Mouse (Mus musculus): ENCODE data around the gene Mtmr6.
A peak's percentile ranks its signal among the peaks of the same experiment; 100 is the strongest.
"Not testable (repeated sequence)": the region's sequence is repeated elsewhere in the genome, so short reads cannot be mapped to it uniquely, and the experiment has no call there.

Gene Mtmr6

DNA sequence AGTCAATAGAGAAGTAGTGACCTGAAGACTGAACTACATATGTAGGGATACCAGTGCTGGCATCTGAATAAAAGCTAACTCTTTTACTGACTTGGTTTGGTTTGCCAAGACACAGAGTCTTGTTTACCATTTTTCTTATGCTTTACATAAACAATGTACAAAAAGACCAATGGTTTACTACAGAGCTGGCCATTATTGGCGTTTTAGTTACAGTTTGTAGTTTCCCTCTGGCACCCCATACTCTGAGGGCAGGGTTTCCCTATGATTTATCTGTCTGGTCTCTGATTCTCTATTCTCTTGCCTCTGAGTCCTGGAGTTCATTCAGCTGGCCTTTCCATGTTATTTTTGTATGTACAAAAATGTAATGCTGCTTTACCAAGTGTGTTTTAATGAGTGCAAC, 30.5 kb downstream of the Mtmr6 start:
- no peak for DNase-seq (ENCODE audit: low read depth, low spot score)

DNA sequence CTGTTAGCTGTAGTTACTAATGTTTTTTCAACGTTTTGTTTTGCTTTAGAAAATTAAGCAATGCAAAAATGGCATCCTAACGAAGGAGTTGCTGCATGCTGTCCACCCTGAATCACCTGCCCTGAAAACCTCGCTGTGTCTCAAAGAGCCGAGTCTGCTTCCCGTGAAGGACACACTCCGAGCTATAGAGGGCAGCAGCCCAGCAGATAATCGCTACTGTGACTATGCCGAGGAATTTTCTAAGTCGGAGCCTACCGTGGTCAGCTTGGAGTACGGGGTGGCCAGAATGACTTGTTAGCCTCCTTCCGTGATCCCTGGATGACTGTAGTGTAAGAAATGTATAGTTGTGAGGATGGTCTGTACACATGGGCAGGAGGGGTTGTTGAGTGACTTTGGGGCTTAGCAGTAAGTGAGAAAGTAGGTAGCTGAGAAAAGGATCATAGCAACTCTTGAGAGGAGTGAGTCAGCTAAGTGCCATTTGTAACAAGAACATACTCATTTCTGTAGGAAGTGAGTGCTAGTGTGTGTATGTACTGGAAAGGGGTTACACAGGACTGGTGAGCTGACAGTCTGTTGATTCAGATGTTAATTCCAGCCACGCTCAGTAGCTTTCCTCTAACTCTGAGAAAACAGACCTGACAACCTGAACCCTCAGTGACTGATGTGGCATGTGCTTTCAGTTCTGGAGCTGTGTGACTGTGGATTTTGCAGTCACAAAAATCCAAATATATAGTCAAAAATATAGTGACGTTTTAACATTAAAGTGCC, 35.4 kb downstream of the Mtmr6 start:
- DNase-seq (ENCODE audit: low read depth, low spot score): no peak

DNA sequence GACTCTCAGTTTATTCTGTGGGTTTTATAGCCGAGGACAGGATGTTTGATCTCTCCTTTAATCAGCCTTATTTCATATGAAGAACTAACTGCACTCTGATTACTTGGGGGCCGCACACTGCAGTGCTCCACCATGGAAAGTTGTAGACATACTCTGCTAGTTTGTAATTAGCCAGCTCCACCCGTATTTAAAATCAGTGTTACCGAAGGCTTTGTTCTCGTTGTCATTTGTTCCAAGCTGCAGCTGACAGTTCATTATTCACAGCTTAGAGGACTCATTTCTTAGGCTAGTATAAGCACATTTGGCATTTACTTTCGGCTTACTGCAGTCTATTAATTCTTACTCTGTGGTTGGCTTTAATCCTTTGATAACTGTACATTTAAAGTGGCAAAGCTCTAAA, 36.0 kb downstream of the Mtmr6 start:
- no peak for DNase-seq (ENCODE audit: low read depth, low spot score)

DNA sequence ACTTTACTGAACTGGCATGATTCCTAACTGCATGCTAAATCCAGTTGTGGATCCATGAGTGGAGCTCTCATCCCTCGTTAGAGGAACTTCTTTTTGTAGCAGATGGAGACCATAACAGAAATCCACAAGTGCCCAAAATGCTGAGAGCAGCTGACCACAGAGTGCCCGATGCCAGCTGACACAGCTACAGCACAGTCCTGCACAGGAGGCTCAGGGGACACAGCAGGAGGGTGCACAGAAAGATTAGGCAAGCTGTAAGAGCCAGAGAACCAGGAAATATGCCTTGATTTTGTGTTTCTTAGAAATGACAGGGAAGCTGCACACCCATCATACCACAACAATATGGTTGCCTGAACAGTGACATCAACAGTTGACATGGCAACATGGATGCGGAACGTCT, 37.4 kb downstream of the Mtmr6 start:
- DNase-seq (ENCODE audit: low read depth, low spot score): no peak

GRCm38 (mm10) chr14:60304441-60305220, 39.6 kb downstream of the Mtmr6 start:
- peak; percentile 37 for DNase-seq (ENCODE audit: low read depth, low spot score)

GRCm38 (mm10) chr14:60308113-60308512, 43.1 kb downstream of the Mtmr6 start:
- no peak for DNase-seq (ENCODE audit: low read depth, low spot score)

DNA sequence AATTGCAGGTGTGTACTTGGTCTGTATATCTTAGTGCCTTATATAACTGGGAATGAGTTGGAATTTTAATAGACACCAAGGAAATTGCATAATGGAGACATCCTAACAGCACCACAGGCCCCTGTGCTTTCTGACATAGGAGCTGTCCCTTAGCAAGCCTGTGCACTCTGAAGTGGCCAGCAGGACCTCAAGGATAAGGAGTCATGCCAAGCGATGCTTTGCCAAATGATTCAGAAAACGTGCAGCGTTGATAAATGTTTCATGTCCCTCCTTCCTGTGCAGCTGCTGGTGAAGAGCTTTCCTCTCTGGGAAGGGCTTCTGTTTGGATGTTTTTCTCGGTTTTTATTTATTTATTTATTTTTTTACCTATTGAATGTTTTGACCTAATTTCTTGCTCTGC, 45.7 kb downstream of the Mtmr6 start:
- no peak for DNase-seq (ENCODE audit: low read depth, low spot score)

DNA sequence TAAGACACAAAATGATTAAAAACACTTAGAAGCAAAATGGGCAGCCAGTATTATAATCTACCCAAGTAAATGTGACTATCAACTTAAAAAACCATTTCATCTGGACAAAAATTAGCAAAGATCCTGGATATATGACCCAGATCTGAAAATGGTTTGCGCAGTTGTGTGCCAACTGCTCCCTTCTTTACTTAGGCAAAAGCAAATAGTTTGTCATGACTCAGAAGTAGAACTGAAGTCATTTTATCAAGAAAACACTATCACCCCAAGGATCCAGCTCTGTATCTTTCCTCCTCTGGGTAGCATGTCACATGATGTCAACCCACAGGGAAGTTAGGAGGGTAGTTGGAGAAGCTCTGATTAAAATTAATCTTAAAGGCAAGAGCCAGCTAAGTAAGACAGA, 54.2 kb downstream of the Mtmr6 start:
- DNase-seq (ENCODE audit: low read depth, low spot score): no peak

- no peak for DNase-seq (ENCODE audit: low read depth, low spot score)
These were observed 55.8 kb downstream of the Mtmr6 start for GRCm38 (mm10) chr14:60320813-60321212.

DNA sequence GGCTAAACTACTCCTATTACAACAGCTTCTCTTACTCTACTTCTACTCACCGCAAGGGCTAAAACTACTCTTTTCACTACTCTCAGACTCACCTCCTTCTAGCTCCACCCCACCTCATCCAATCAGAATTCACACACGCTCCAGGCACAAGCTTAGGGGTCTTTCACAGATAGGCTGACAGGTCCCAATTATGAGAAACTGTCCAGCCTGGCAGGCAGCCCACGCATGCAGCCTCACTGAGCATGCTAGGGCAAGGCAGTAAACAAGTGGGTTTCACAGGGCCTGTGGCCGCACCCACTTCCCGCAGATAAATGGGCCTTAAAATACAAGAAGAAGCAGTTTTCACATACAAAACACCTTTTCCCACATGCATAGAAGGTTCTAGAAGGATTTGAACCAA, 75.0 kb downstream of the Mtmr6 start:
- not testable (repeated sequence) for DNase-seq (ENCODE audit: low read depth, low spot score)

- no peak for DNase-seq (ENCODE audit: low read depth, low spot score)
These were observed 75.5 kb downstream of the Mtmr6 start for GRCm38 (mm10) chr14:60340570-60340969.

DNA sequence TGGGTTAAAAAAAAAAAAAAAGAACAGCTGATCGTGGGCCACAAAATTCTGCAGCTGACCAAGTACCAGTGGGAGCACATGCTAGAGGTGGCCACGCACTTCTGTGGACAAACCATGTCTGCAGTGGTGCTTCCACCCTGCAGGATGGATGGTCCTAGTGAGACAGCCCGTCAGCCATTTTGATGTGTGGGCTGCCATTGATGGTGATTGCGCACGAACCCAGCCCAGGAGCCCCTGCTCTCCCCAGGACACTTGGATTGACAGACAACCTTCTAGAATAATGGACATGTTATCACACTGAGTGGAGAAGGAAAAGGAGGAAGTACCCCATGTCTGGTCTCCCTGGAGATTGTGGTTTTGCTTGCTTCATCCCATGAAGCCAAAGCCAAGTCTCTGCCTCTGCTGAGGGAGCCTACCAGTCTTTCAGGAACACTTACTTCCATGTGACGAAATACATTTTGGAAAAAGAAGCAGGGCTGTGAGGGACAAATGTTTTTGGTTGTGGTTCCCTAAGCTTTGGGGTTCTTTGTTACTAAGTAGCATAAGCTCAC, 80.4 kb downstream of the Mtmr6 start:
- no peak for DNase-seq (ENCODE audit: low read depth, low spot score)
